Mouse (Mus musculus) brain, embryonic 14.5 days (tissue): ENCODE measurements around the gene Vars2.

ENCODE experiments used
- CTCF ChIP-seq: fragments of 200-500 bp; IDR thresholded peaks from 2 replicates; pipeline ENCODE4 v1.5.1; 2012; ENCODE audit warnings: inconsistent platforms, mild to moderate bottlenecking, moderate library complexity, borderline replicate concordance; ENCODE audit not compliant: insufficient read depth, insufficient read length; ENCODE audit errors: extremely low read depth
- POLR2A ChIP-seq: fragments of 200-500 bp; IDR thresholded peaks from 2 replicates; pipeline ENCODE4 v1.6.1; 2012; ENCODE audit warnings: mild to moderate bottlenecking, inconsistent platforms, borderline replicate concordance; ENCODE audit not compliant: poor library complexity, insufficient read depth, insufficient read length, severe bottlenecking; ENCODE audit errors: extremely low read depth

DNA sequence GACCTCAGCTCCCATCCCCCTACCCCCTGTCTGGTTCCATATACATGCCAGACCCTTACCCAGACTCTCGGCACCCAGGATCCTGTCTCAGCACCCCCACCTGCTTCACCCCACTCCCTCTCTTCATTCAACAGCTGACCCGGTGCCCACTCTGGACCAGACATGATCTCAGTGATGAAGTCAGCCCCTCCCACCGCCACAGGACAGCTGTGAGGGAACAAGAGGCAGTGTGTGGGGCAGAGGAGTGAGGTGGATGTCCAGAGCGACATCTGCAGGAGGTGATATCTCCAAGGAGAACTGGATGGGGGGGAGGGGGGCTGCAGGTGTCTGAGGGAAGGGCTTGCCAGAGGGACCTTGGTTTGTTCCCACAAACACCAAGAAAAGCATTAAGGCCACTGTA lies 24.4 kb upstream of the Vars2 start:
- TF ChIP-seq POLR2A (no peak), CTCF (no peak)
